Mouse (Mus musculus): ENCODE results near the gene Matk. TPM values are rescaled to one million over a fixed set of nuclear protein-coding genes. Genes with fewer than 3 reads are reported as not detected.

Gene Matk
- total and polyA plus RNA-seq, 3 experiments, result 0.23 to 1.0 TPM; not detected in 1

- H3K27ac ChIP-seq (ENCODE audit: control insufficient read depth, low read depth, low read length), result peak overlapping the region; percentile 35
- H3K27me3 ChIP-seq (ENCODE audit: control insufficient read depth in 1 of 2, insufficient read depth in 2 of 2, low read length in 2 of 2), result no peaks in the 10 kb centered on the region
- peak in 1 of 3 experiments; percentile 3; a peak in 1 of 6 replicates for TF ChIP-seq CTCF (IDR thresholded peaks at IDR 0.05 in 2 of 3, conservative IDR thresholded peaks at IDR 0.05 in 1 of 3; ENCODE audit: control insufficient read depth in 1 of 3, insufficient read depth in 1 of 3, low read depth in 2 of 3, low read length in 3 of 3, poor library complexity in 1 of 3, severe bottlenecking in 1 of 3)
- peak; percentile 84 for TF ChIP-seq HCFC1 (IDR thresholded peaks at IDR 0.05; ENCODE audit: low read depth, low read length)
- no peak for TF ChIP-seq ZKSCAN1 (IDR thresholded peaks at IDR 0.05; ENCODE audit: low read depth, low read length)
- peak in 1 of 2 experiments; percentile 41; a peak in 1 of 4 replicates for TF ChIP-seq POLR2A (IDR thresholded peaks at IDR 0.05; ENCODE audit: control insufficient read depth in 1 of 2, insufficient read depth in 1 of 2, low read depth in 1 of 2, low read length in 2 of 2, poor library complexity in 1 of 2)
- no peak for TF ChIP-seq MAX (IDR thresholded peaks at IDR 0.05; ENCODE audit: low read length)
- 0 out of 4 replicates have a peak, but pooled peaks of 1 of the 2 experiments have one; percentile 19 for TF ChIP-seq EP300 (IDR thresholded peaks at IDR 0.05; ENCODE audit: low read depth in 1 of 2, low read length in 2 of 2)
- no peak for TF ChIP-seq GATA1 (IDR thresholded peaks at IDR 0.05; ENCODE audit: low read depth, low read length)
- TF ChIP-seq BHLHE40 (IDR thresholded peaks at IDR 0.05; ENCODE audit: borderline replicate concordance, low read depth, low read length), result no peak
- no peak for TF ChIP-seq GABPA (IDR thresholded peaks at IDR 0.05; ENCODE audit: low read depth, low read length)
- peak; percentile 83 for TF ChIP-seq MAZ (IDR thresholded peaks at IDR 0.05; ENCODE audit: low read depth, low read length)
- peak; percentile 71 for TF ChIP-seq ZNF384 (IDR thresholded peaks at IDR 0.05; ENCODE audit: low read depth, low read length)
- TF ChIP-seq SIN3A (IDR thresholded peaks at IDR 0.05; ENCODE audit: low read length), result peak; percentile 99
- 0 out of 2 replicates have a peak, but pooled peaks have one; percentile 18 for TF ChIP-seq NRF1 (IDR thresholded peaks at IDR 0.05; ENCODE audit: insufficient read depth, low read depth, low read length, poor library complexity, severe bottlenecking)
- peak; percentile 76 for TF ChIP-seq ELF1 (IDR thresholded peaks at IDR 0.05; ENCODE audit: low read depth, low read length)
- TF ChIP-seq USF1 (IDR thresholded peaks at IDR 0.05; ENCODE audit: low read depth, low read length), result 0 out of 2 replicates have a peak, but pooled peaks have one; percentile 41
- TF ChIP-seq UBTF (IDR thresholded peaks at IDR 0.05; ENCODE audit: borderline replicate concordance, insufficient read depth, low read depth, low read length), result peak; percentile 72; the same call in 1 of the 2 replicates
- TF ChIP-seq NELFE (IDR thresholded peaks at IDR 0.05; ENCODE audit: low read depth, low read length), result peak; percentile 32; the same call in 1 of the 2 replicates
- peak; percentile 62; the same call in 1 of the 2 replicates for TF ChIP-seq ETS1 (IDR thresholded peaks at IDR 0.05; ENCODE audit: low read depth, low read length)
- no peak for TF ChIP-seq USF2 (IDR thresholded peaks at IDR 0.05; ENCODE audit: borderline replicate concordance in 1 of 2, insufficient read depth in 1 of 2, low read depth in 1 of 2, low read length in 2 of 2)
- 0 out of 2 replicates have a peak, but pooled peaks have one; percentile 7 for TF ChIP-seq RCOR1 (IDR thresholded peaks at IDR 0.05; ENCODE audit: low read depth, low read length)
- TF ChIP-seq TCF12 (IDR thresholded peaks at IDR 0.05; ENCODE audit: low read depth, low read length), result peak; percentile 61; the same call in 1 of the 2 replicates
- TF ChIP-seq MXI1 (IDR thresholded peaks at IDR 0.05; ENCODE audit: low read depth, low read length), result peak; percentile 56
- no peak for TF ChIP-seq ZMIZ1 (IDR thresholded peaks at IDR 0.05; ENCODE audit: low read depth, low read length)
- no peaks in the 10 kb centered on the region for H3K9me3 ChIP-seq (replicated peaks; ENCODE audit: insufficient read depth, low read length)
- H3K9ac ChIP-seq (ENCODE audit: control insufficient read depth, low read depth, low read length, poor library complexity, severe bottlenecking), result peak overlapping the region; percentile 78
- H3K4me1 ChIP-seq (ENCODE audit: control insufficient read depth in 1 of 2, insufficient read depth in 2 of 2, low read length in 2 of 2), result peaks cover 2 to 10% of the 10 kb centered on the region in 2 experiments; a peak in 3 of 4 replicates
- peak; percentile 93 for DNase-seq (ENCODE audit: low read depth, low spot score)
- peak overlapping the region; percentile 48 to 85 for H3K4me3 ChIP-seq (ENCODE audit: control insufficient read depth in 1 of 2, insufficient read depth in 1 of 2, low read depth in 2 of 2, low read length in 2 of 2)
- H3K79me2 ChIP-seq (ENCODE audit: control insufficient read depth, insufficient read depth, low read length, poor library complexity), result no peaks in the 10 kb centered on the region
- H3K36me3 ChIP-seq (ENCODE audit: control insufficient read depth in 1 of 2, insufficient read depth in 2 of 2, low read length in 2 of 2), result peaks cover 0 to 7% of the 10 kb centered on the region in 2 experiments; a peak in 2 of 4 replicates
These were observed 33.1 kb downstream of the Matk start for GRCm38 (mm10) chr10:81285694-81286450.
